Mouse (Mus musculus): ENCODE results near the gene Ntf3.

DNA sequence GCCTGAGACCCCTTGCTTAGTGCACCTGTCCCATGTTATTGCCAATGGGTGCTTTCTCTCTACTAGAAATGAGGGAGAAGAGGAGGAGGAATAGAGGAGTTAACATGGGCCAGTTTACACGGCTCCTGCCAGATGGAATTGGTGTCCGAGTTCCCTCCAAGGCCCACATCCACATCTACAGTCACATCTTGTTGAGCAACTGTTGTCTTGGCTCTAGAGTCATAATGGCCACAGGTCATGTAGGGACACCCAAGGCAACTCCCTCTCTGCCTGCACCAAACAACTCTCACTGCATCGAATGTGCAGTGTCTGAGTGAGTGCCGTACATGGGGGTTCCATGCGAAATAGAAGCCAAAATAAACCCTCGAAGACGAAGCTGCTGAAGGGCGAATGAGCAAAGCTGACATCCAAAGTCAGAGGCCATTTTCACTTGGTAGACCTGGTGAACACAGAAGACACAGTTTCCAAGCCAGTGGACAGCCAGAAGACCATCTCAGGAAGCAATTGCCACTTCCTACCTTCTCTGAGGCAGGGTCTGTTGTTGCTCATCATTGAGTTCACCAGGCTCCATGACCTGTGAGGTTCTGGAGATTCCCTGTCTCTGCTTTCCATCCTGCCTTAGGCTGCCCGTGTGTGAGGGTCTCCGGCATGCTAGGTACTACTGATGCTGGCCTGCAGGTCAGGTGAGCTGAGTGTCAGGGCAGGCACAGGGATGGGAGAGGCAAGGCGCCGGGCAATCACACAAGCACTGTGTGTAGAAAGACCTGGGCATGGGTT is 78.0 kb downstream of the Ntf3 start:
- TF ChIP-seq EP300 (IDR thresholded peaks at IDR 0.05), result no peak
- no peak for TF ChIP-seq CTCF (IDR thresholded peaks at IDR 0.05)

All from lung, postnatal 0 days (tissue).